Mouse (Mus musculus) kidney, adult 9 months (tissue): ENCODE results near the gene Gpr19.
A peak's percentile ranks its signal among the peaks of the same experiment; 100 is the strongest.

Experiments used
- DNase-seq: peaks from one replicate; pipeline ENCODE4 v3.0.0; 2022

Gpr19 gene

GRCm38 (mm10) chr6:134898095-134898965 lies at the start of gene Gpr19:
Gpr19 (minus strand) TSS chr6:134898578.
- DNase-seq, result peak; percentile 92

- DNase-seq, result peak; percentile 87
These were observed 49.1 kb upstream of the Gpr19 start for GRCm38 (mm10) chr6:134947311-134948087.

- no peak for DNase-seq
These were observed 48.5 kb upstream of the Gpr19 start for GRCm38 (mm10) chr6:134946858-134947257.

- no peak for DNase-seq
These were observed 47.7 kb upstream of the Gpr19 start for GRCm38 (mm10) chr6:134946054-134946453.

- DNase-seq, result peak; percentile 56
These were observed 45.5 kb upstream of the Gpr19 start for GRCm38 (mm10) chr6:134943759-134944407.

- DNase-seq, result no peak
These were observed 41.4 kb upstream of the Gpr19 start for GRCm38 (mm10) chr6:134939781-134940180.

- DNase-seq, result no peak
These were observed 35.9 kb upstream of the Gpr19 start for GRCm38 (mm10) chr6:134934305-134934704.

GRCm38 (mm10) chr6:134933207-134933558 lies 34.8 kb upstream of the Gpr19 start:
- no peak for DNase-seq

- peak; percentile 19 for DNase-seq
These were observed 34.3 kb upstream of the Gpr19 start for GRCm38 (mm10) chr6:134932486-134933206.

- DNase-seq, result no peak
These were observed 32.8 kb upstream of the Gpr19 start for GRCm38 (mm10) chr6:134931146-134931545.

- no peak for DNase-seq
These were observed 32.0 kb upstream of the Gpr19 start for GRCm38 (mm10) chr6:134930383-134930782.

GRCm38 (mm10) chr6:134929926-134930325 lies 31.5 kb upstream of the Gpr19 start:
- no peak for DNase-seq

- DNase-seq, result peak; percentile 50
These were observed 30.5 kb upstream of the Gpr19 start for GRCm38 (mm10) chr6:134928889-134929310.

GRCm38 (mm10) chr6:134928096-134928888 lies 29.9 kb upstream of the Gpr19 start:
- peak; percentile 96 for DNase-seq

- DNase-seq, result no peak
These were observed 29.3 kb upstream of the Gpr19 start for GRCm38 (mm10) chr6:134927595-134928095.

- DNase-seq, result peak; percentile 53
These were observed 28.6 kb upstream of the Gpr19 start for GRCm38 (mm10) chr6:134926803-134927594.

GRCm38 (mm10) chr6:134926338-134926705 lies 27.9 kb upstream of the Gpr19 start:
- DNase-seq, result no peak

- no peak for DNase-seq
These were observed 27.4 kb upstream of the Gpr19 start for GRCm38 (mm10) chr6:134925673-134926337.

- no peak for DNase-seq
These were observed 25.9 kb upstream of the Gpr19 start for GRCm38 (mm10) chr6:134924262-134924661.

- no peak for DNase-seq
These were observed 25.3 kb upstream of the Gpr19 start for GRCm38 (mm10) chr6:134923670-134924069.
